Mouse (Mus musculus): ENCODE measurements around the gene Tdpoz5.
"Not testable (repeated sequence)": the region's sequence is repeated elsewhere in the genome, so short reads cannot be mapped to it uniquely, and the experiment has no call there.

The Tdpoz5 gene

DNA sequence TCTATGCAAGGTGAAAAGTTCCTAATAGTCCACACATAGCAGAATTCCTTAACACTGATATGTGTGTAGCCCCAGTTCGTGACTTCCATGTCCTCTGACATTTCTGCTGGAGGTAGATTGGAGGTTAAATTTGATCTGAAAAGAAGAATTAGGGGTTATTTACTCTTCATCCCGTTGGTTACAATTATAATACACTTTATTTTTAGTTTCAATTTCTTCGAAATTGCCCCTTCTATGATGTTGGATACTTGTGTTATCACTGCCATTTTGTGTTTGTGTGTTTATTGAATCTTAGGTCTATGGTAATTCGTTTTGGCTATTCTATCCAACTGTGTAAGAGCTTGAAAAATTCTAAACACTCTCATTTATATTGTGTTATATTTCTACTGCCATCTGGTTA, at the start of gene Tdpoz5:
TSS of gene Tdpoz5 (minus strand) at position 101 of the 400 bp plus-strand sequence.
- DNase-seq (ENCODE audit: low spot score) = not testable (repeated sequence)

DNA sequence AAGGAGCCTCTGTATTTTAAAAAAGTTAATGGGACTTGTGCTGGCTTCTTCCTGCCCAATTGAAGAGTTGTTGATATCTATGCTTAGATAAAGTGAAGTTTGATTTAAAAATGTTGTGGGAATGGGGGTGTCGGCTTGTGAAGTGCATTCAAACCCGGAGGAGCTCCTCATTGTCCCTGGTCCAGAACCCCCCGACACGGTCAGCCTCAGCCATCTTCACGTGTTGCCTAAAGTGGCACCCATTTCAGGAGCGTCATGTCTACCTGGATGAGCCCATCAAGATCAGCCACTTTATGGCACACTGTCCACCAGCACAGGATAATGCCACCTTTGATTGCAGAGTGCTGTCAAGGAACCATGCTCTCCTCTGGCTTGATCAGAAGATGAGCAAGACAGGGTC, 7.8 kb upstream of the Tdpoz5 start:
- not testable (repeated sequence) for DNase-seq (ENCODE audit: low spot score)

DNA sequence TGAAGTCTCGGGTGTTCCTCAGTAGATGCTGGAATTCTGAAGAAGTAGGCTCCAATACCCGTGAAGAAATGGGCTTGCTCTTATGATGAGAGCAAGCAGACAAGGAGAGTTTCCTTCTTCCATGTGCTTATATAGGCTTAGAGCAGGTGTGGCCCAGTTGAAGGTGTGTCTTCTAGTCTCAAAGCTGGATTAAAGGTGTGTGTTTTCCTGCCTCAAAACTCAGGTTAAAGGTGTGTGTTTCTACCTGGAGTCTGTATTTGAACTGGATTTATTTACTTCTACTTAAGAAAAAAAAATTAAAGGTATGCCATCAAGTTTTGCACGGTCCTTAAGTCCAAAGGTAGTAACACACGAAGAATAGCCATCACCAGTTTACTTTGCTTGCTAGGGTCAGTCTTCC, 17.7 kb downstream of the Tdpoz5 start, which contains the start of gene Gm9117:
TSS of gene Gm9117 (minus strand) at position 101 of the 400 bp plus-strand sequence.
- not testable (repeated sequence) for DNase-seq (ENCODE audit: low spot score)

DNA sequence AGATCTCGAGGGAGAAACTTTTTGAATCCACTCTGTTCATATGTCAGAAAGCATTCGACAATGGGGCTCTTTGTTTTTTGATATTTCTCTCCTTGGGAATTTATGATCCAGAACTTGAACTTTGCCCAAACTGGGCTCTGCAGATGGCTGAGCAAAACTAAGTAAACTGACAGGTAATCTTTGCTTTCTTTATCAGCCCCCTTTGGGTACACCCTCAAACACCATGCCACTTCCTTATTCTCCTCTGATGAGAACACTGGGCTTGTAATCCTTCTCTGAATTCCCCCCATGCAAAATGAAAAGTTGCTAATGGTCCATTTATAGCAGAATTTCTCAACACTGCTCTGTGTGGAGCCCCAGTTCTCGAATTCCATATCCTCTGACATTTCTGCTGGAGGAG, 22.7 kb downstream of the Tdpoz5 start:
- not testable (repeated sequence) for DNase-seq (ENCODE audit: low spot score)

Data from c-Kit-positive CD71-positive TER-119-positive erythroid progenitor cells, embryonic 14.5 days (primary cell).